Mouse (Mus musculus) kidney, embryonic 14.5 days (tissue): ENCODE results near the gene Kcnj9. TPM values are rescaled to one million over a fixed set of nuclear protein-coding genes. Genes with fewer than 3 reads are reported as not detected.

ENCODE experiments used
- ATAC-seq: fragments of 200-750 bp; cut with Nextera tagmentation; 2 replicates; pipeline ENCODE4 v1.8.0; 2017; ENCODE audit warnings: moderate number of reproducible peaks, mild to moderate bottlenecking, moderate TSS enrichment, moderate library complexity; ENCODE audit not compliant: low FRiP score, low TSS enrichment
- H3K27ac ChIP-seq: fragments of 300-500 bp; sonication (generic); 2 replicates; pipeline ENCODE4 v1.5.1; 2014; ENCODE audit warnings: low read depth, mild to moderate bottlenecking, low read length, moderate library complexity, mixed read lengths
- H3K27me3 ChIP-seq: fragments of 300-500 bp; sonication (generic); 2 replicates; pipeline ENCODE4 v1.6.1; 2014; ENCODE audit warnings: mild to moderate bottlenecking, low read length; ENCODE audit not compliant: control insufficient read depth, insufficient read depth
- H3K36me3 ChIP-seq: fragments of 300-500 bp; sonication (generic); 2 replicates; pipeline ENCODE4 v1.6.1; 2014; ENCODE audit warnings: low read length, mixed read lengths; ENCODE audit not compliant: control insufficient read depth, insufficient read depth
- H3K4me1 ChIP-seq: fragments of 300-500 bp; sonication (generic); 2 replicates; pipeline ENCODE4 v1.6.1; 2014; ENCODE audit warnings: low read length, mixed read lengths; ENCODE audit not compliant: control insufficient read depth, insufficient read depth
- H3K4me2 ChIP-seq: fragments of 300-500 bp; sonication (generic); replicated peaks from 2 replicates; pipeline ENCODE4 v1.6.1; 2014; ENCODE audit warnings: low read depth, mild to moderate bottlenecking, low read length
- H3K4me3 ChIP-seq: fragments of 300-500 bp; sonication (generic); 2 replicates; pipeline ENCODE4 v1.5.1; 2014; ENCODE audit warnings: mild to moderate bottlenecking, low read length
- H3K9ac ChIP-seq: fragments of 300-500 bp; sonication (generic); 2 replicates; pipeline ENCODE4 v1.6.1; 2014; ENCODE audit warnings: low read depth, mild to moderate bottlenecking, low read length, moderate library complexity
- H3K9me3 ChIP-seq: fragments of 300-500 bp; sonication (generic); 2 replicates; pipeline ENCODE4 v1.6.1; 2016; ENCODE audit warnings: low read length; ENCODE audit not compliant: control insufficient read depth
- WGBS: fragments of 180-500 bp; shearing (Covaris S2); extraction: QIAGEN DNeasy Blood & Tissue Kit; methylation state at CpG from one replicate; pipeline ENCODE4 v1.1.7; 2014; 5-methylcytosine and 5-hydroxymethylcytosine counted together
- polyA plus RNA-seq: library from polyadenylated mRNA; unstranded; fragments of >200 nt; fragmentation: Nextera tagmentation; extraction: Ambion mirVana; gene quantifications from 2 replicates; pipeline ENCODE4 v1.2.1, GENCODE M21; 2014

Gene Kcnj9
- polyA plus RNA-seq, 1 experiment from 2014 or later: not detected

GRCm38 (mm10) chr1:172281522-172282254 is 47.4 kb downstream of the Kcnj9 start:
- Histone ChIP-seq H3K27ac (no peak overlapping the region), H3K27me3 (no peaks in the 10 kb centered on the region), H3K4me1 (no peaks in the 10 kb centered on the region), H3K36me3 (no peaks in the 10 kb centered on the region), H3K9ac (no peak overlapping the region), H3K9me3 (no peaks in the 10 kb centered on the region), H3K4me2 (no peak overlapping the region), H3K4me3 (no peak overlapping the region)
- 68% methylated on average over 10 of the region's 10 CpGs for WGBS
- ATAC-seq: peak; percentile 25; the same call in 1 of the 2 replicates

- no peak overlapping the region for H3K4me2 ChIP-seq
- no peak overlapping the region for H3K4me3 ChIP-seq
- no peaks in the 10 kb centered on the region for H3K27me3 ChIP-seq
- no peak overlapping the region for H3K9ac ChIP-seq
- 82% methylated on average over 16 of the region's 16 CpGs for WGBS
- no peaks in the 10 kb centered on the region for H3K4me1 ChIP-seq
- no peaks in the 10 kb centered on the region for H3K9me3 ChIP-seq
- H3K36me3 ChIP-seq: no peaks in the 10 kb centered on the region
- ATAC-seq: no peak
- no peak overlapping the region for H3K27ac ChIP-seq
Measured at GRCm38 (mm10) chr1:172279768-172280509, 49.2 kb downstream of the Kcnj9 start.

GRCm38 (mm10) chr1:172278328-172278727 is 50.8 kb downstream of the Kcnj9 start:
- no peak overlapping the region for H3K27ac ChIP-seq
- ATAC-seq: no peak
- no peak overlapping the region for H3K4me3 ChIP-seq
- H3K27me3 ChIP-seq: no peaks in the 10 kb centered on the region
- whole genome bisulfite sequencing: 90% methylated on average over 13 of the region's 13 CpGs
- no peak overlapping the region for H3K9ac ChIP-seq
- H3K4me2 ChIP-seq: no peak overlapping the region
- H3K9me3 ChIP-seq: no peaks in the 10 kb centered on the region
- H3K36me3 ChIP-seq: no peaks in the 10 kb centered on the region
- H3K4me1 ChIP-seq: no peaks in the 10 kb centered on the region

- no peak overlapping the region for H3K4me3 ChIP-seq
- H3K9me3 ChIP-seq: no peaks in the 10 kb centered on the region
- WGBS: 82% methylated on average over 3 of the region's 3 CpGs
- H3K27me3 ChIP-seq: no peaks in the 10 kb centered on the region
- H3K4me2 ChIP-seq: no peak overlapping the region
- no peaks in the 10 kb centered on the region for H3K4me1 ChIP-seq
- H3K9ac ChIP-seq: no peak overlapping the region
- ATAC-seq: no peak
- no peaks in the 10 kb centered on the region for H3K36me3 ChIP-seq
- no peak overlapping the region for H3K27ac ChIP-seq
Measured at GRCm38 (mm10) chr1:172277172-172277571, 51.9 kb downstream of the Kcnj9 start.

- Histone ChIP-seq H3K9me3 (no peaks in the 10 kb centered on the region), H3K27ac (no peak overlapping the region), H3K36me3 (no peaks in the 10 kb centered on the region), H3K4me3 (no peak overlapping the region), H3K9ac (no peak overlapping the region), H3K27me3 (no peaks in the 10 kb centered on the region), H3K4me1 (no peaks in the 10 kb centered on the region), H3K4me2 (no peak overlapping the region)
- WGBS: 69% methylated on average over 5 of the region's 5 CpGs
- no peak for ATAC-seq
Measured at GRCm38 (mm10) chr1:172274547-172274946, 54.6 kb downstream of the Kcnj9 start.

- Histone ChIP-seq H3K27me3 (no peaks in the 10 kb centered on the region), H3K4me1 (no peaks in the 10 kb centered on the region), H3K9ac (no peak overlapping the region), H3K4me2 (no peak overlapping the region), H3K4me3 (no peak overlapping the region), H3K36me3 (no peaks in the 10 kb centered on the region), H3K9me3 (no peaks in the 10 kb centered on the region), H3K27ac (no peak overlapping the region)
- WGBS: 47% methylated on average over 5 of the region's 5 CpGs
- no peak for ATAC-seq
Measured at GRCm38 (mm10) chr1:172274116-172274515, 55.0 kb downstream of the Kcnj9 start.

GRCm38 (mm10) chr1:172273386-172273785 is 55.7 kb downstream of the Kcnj9 start:
- no peak overlapping the region for H3K4me3 ChIP-seq
- ATAC-seq: no peak
- H3K27ac ChIP-seq: no peak overlapping the region
- H3K27me3 ChIP-seq: no peaks in the 10 kb centered on the region
- H3K4me2 ChIP-seq: no peak overlapping the region
- H3K9ac ChIP-seq: no peak overlapping the region
- H3K36me3 ChIP-seq: no peaks in the 10 kb centered on the region
- H3K9me3 ChIP-seq: no peaks in the 10 kb centered on the region
- 91% methylated on average over 6 of the region's 6 CpGs for WGBS
- no peaks in the 10 kb centered on the region for H3K4me1 ChIP-seq

- no peak overlapping the region for H3K4me3 ChIP-seq
- no peaks in the 10 kb centered on the region for H3K4me1 ChIP-seq
- WGBS: 64% methylated on average over 10 of the region's 10 CpGs
- peak; percentile 43; the same call in 1 of the 2 replicates for ATAC-seq
- H3K4me2 ChIP-seq: no peak overlapping the region
- no peak overlapping the region for H3K27ac ChIP-seq
- H3K9me3 ChIP-seq: no peaks in the 10 kb centered on the region
- H3K27me3 ChIP-seq: no peaks in the 10 kb centered on the region
- no peaks in the 10 kb centered on the region for H3K36me3 ChIP-seq
- H3K9ac ChIP-seq: no peak overlapping the region
Measured at GRCm38 (mm10) chr1:172271765-172272164, 57.4 kb downstream of the Kcnj9 start.

GRCm38 (mm10) chr1:172271208-172271607 is 57.9 kb downstream of the Kcnj9 start:
- H3K4me3 ChIP-seq: no peak overlapping the region
- no peaks in the 10 kb centered on the region for H3K36me3 ChIP-seq
- no peaks in the 10 kb centered on the region for H3K9me3 ChIP-seq
- no peak overlapping the region for H3K9ac ChIP-seq
- H3K4me1 ChIP-seq: no peaks in the 10 kb centered on the region
- no peaks in the 10 kb centered on the region for H3K27me3 ChIP-seq
- no peak overlapping the region for H3K27ac ChIP-seq
- no peak for ATAC-seq
- 88% methylated on average over 3 of the region's 3 CpGs for WGBS
- H3K4me2 ChIP-seq: no peak overlapping the region
